Mouse (Mus musculus): ENCODE data around the gene Brms1l. TPM values are rescaled to one million over a fixed set of nuclear protein-coding genes. Genes with fewer than 3 reads are reported as not detected.

Gene Brms1l
- total and polyA plus RNA-seq, 3 experiments = 17.4 to 33.5 TPM; not detected in 1

DNA sequence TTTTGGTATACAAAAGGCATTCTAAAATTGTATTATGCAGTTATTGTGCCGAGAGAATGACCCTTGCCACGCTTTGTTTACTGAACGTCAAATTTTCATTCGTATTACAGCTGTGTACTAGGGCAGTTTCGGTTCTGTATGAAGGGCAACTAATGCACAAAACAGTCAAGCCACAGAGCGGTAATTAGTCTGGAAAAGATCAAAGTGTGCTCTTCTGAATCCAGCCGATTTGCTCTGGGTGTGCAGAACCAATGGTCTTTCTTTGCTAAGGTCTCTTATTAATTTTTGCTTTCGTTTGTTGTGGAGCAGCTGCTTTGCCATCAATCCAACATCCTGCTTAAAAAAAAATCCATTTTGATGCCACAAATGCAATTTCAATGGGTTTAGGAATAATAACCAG lies 80.1 kb downstream of the Brms1l start:
- no peak overlapping the region for H3K4me3 ChIP-seq (ENCODE audit: control insufficient read depth in 1 of 2, insufficient read depth in 1 of 2, low read depth in 2 of 2, low read length in 2 of 2)
- peaks cover under 1 to 3% of the 10 kb centered on the region in 2 experiments; a peak in 2 of 4 replicates for H3K27me3 ChIP-seq (ENCODE audit: control insufficient read depth in 1 of 2, insufficient read depth in 2 of 2, low read length in 2 of 2)
- H3K9me3 ChIP-seq (replicated peaks; ENCODE audit: insufficient read depth, low read length) = no peaks in the 10 kb centered on the region
- H3K4me1 ChIP-seq (ENCODE audit: control insufficient read depth in 1 of 2, insufficient read depth in 2 of 2, low read length in 2 of 2) = no peaks in the 10 kb centered on the region
- H3K36me3 ChIP-seq (ENCODE audit: control insufficient read depth in 1 of 2, insufficient read depth in 2 of 2, low read length in 2 of 2) = no peaks in the 10 kb centered on the region
- TF ChIP-seq JUND (IDR thresholded peaks at IDR 0.05; ENCODE audit: low read depth, low read length) (no peak), NELFE (IDR thresholded peaks at IDR 0.05; ENCODE audit: low read depth, low read length) (no peak), HCFC1 (IDR thresholded peaks at IDR 0.05; ENCODE audit: low read depth, low read length) (no peak), UBTF (IDR thresholded peaks at IDR 0.05; ENCODE audit: borderline replicate concordance, insufficient read depth, low read depth, low read length) (no peak), SIN3A (IDR thresholded peaks at IDR 0.05; ENCODE audit: low read length) (no peak), TAL1 (IDR thresholded peaks at IDR 0.05; ENCODE audit: low read length) (no peak), E2F4 (IDR thresholded peaks at IDR 0.05; ENCODE audit: borderline replicate concordance, low read depth, low read length) (no peak), MAX (IDR thresholded peaks at IDR 0.05; ENCODE audit: low read length) (no peak), ELF1 (IDR thresholded peaks at IDR 0.05; ENCODE audit: low read depth, low read length) (no peak), SMC3 (IDR thresholded peaks at IDR 0.05; ENCODE audit: low read depth, low read length) (no peak), TBP (IDR thresholded peaks at IDR 0.05; ENCODE audit: low read depth, low read length) (no peak), RAD21 (IDR thresholded peaks at IDR 0.05; ENCODE audit: low read depth, low read length) (no peak), ZC3H11A (IDR thresholded peaks at IDR 0.05; ENCODE audit: low read depth, low read length) (no peak), POLR2A (IDR thresholded peaks at IDR 0.05; ENCODE audit: control insufficient read depth in 1 of 2, insufficient read depth in 1 of 2, low read depth in 1 of 2, low read length in 2 of 2, poor library complexity in 1 of 2) (no peak), NRF1 (IDR thresholded peaks at IDR 0.05; ENCODE audit: insufficient read depth, low read depth, low read length, poor library complexity, severe bottlenecking) (no peak), CTCF (IDR thresholded peaks at IDR 0.05 in 2 of 3, conservative IDR thresholded peaks at IDR 0.05 in 1 of 3; ENCODE audit: control insufficient read depth in 1 of 3, insufficient read depth in 1 of 3, low read depth in 2 of 3, low read length in 3 of 3, poor library complexity in 1 of 3, severe bottlenecking in 1 of 3) (no peak), ZNF384 (IDR thresholded peaks at IDR 0.05; ENCODE audit: low read depth, low read length) (no peak), KAT2A (conservative IDR thresholded peaks at IDR 0.05; ENCODE audit: low read depth, low read length) (no peak), MAZ (IDR thresholded peaks at IDR 0.05; ENCODE audit: low read depth, low read length) (no peak), MEF2A (IDR thresholded peaks at IDR 0.05; ENCODE audit: extremely low read depth, insufficient replicate concordance, low read depth, low read length, poor library complexity, severe bottlenecking) (no peak)
- no peaks in the 10 kb centered on the region for H3K79me2 ChIP-seq (ENCODE audit: control insufficient read depth, insufficient read depth, low read length, poor library complexity)
- DNase-seq (ENCODE audit: low read depth, low spot score) = no peak
- H3K9ac ChIP-seq (ENCODE audit: control insufficient read depth, low read depth, low read length, poor library complexity, severe bottlenecking) = no peak overlapping the region
- H3K27ac ChIP-seq (ENCODE audit: control insufficient read depth, low read depth, low read length) = no peak overlapping the region

DNA sequence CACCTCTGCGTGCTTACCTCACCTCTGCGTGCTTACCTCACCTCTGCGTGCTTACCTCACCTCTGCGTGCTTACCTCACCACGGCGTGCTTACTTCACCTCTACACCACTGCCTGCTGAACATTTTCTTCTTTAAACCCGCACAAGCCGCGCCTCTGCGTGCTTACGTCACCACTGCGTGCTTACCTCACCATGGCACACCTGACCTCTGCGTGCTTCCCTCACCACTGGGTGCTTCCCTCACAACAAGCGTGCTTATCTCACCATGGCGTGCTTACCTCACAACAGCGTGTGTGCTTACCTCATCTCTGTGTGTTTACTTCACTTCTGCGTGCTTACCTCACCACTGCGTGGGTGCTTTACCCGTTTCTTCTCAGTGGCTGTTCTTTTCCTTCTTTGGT lies 80.9 kb downstream of the Brms1l start:
- Histone ChIP-seq H3K4me1 (ENCODE audit: control insufficient read depth in 1 of 2, insufficient read depth in 2 of 2, low read length in 2 of 2) (no peaks in the 10 kb centered on the region), H3K9ac (ENCODE audit: control insufficient read depth, low read depth, low read length, poor library complexity, severe bottlenecking) (no peak overlapping the region)

More for the DNA sequence above, 80.9 kb downstream of the Brms1l start:
- Histone ChIP-seq H3K36me3 (ENCODE audit: control insufficient read depth in 1 of 2, insufficient read depth in 2 of 2, low read length in 2 of 2) (no peaks in the 10 kb centered on the region), H3K4me3 (ENCODE audit: control insufficient read depth in 1 of 2, insufficient read depth in 1 of 2, low read depth in 2 of 2, low read length in 2 of 2) (no peak overlapping the region), H3K79me2 (ENCODE audit: control insufficient read depth, insufficient read depth, low read length, poor library complexity) (no peaks in the 10 kb centered on the region), H3K27ac (ENCODE audit: control insufficient read depth, low read depth, low read length) (no peak overlapping the region), H3K9me3 (replicated peaks; ENCODE audit: insufficient read depth, low read length) (no peaks in the 10 kb centered on the region), H3K27me3 (ENCODE audit: control insufficient read depth in 1 of 2, insufficient read depth in 2 of 2, low read length in 2 of 2) (peaks cover 2 to 5% of the 10 kb centered on the region in 2 experiments; a peak in 3 of 4 replicates)
- TF ChIP-seq ZC3H11A (IDR thresholded peaks at IDR 0.05; ENCODE audit: low read depth, low read length) (no peak), MYC (IDR thresholded peaks at IDR 0.05; ENCODE audit: low read depth, low read length) (no peak), USF1 (IDR thresholded peaks at IDR 0.05; ENCODE audit: low read depth, low read length) (no peak)
- DNase-seq (ENCODE audit: low read depth, low spot score) = no peak

Other genes with a start within 250 kb of the Brms1l start
- gene Insm2, start 236.9 kb upstream of the Brms1l start, total RNA-seq (2012; rRNA removed) = not detected in 2 replicates
- gene Insm2, start 236.9 kb upstream of the Brms1l start, polyA plus RNA-seq (2012; ENCODE audit: insufficient read depth in 1 of 2, insufficient read length in 2 of 2, low read depth in 1 of 2, low replicate concordance in 2 of 2, missing spikeins in 1 of 2) = not detected
- 14.1 and 17.8 TPM in 2 replicates for gene Ralgapa1, start 15.2 kb upstream of the Brms1l start, total RNA-seq (2012; rRNA removed)
- 100 to 1,000 TPM in 1 of 2 experiments, 10 to 100 TPM in 1; 29.7 to 111 TPM for gene Ralgapa1, start 15.2 kb upstream of the Brms1l start, polyA plus RNA-seq (2012; ENCODE audit: insufficient read depth in 1 of 2, insufficient read length in 2 of 2, low read depth in 1 of 2, low replicate concordance in 2 of 2, missing spikeins in 1 of 2)